Mouse (Mus musculus): ENCODE data around the gene Hnrnpl.

GRCm38 (mm10) chr7:28785161-28785560 is 23.2 kb upstream of the Hnrnpl start:
- TF ChIP-seq POLR2A (IDR thresholded peaks at IDR 0.05; ENCODE audit: insufficient read depth, low read depth, low read length): no peak
- no peak for TF ChIP-seq CTCF (IDR thresholded peaks at IDR 0.05)

Measured in heart, adult 2 months (tissue).